Mouse (Mus musculus): Measurements from ENCODE around the gene Gast.

The Gast gene

DNA sequence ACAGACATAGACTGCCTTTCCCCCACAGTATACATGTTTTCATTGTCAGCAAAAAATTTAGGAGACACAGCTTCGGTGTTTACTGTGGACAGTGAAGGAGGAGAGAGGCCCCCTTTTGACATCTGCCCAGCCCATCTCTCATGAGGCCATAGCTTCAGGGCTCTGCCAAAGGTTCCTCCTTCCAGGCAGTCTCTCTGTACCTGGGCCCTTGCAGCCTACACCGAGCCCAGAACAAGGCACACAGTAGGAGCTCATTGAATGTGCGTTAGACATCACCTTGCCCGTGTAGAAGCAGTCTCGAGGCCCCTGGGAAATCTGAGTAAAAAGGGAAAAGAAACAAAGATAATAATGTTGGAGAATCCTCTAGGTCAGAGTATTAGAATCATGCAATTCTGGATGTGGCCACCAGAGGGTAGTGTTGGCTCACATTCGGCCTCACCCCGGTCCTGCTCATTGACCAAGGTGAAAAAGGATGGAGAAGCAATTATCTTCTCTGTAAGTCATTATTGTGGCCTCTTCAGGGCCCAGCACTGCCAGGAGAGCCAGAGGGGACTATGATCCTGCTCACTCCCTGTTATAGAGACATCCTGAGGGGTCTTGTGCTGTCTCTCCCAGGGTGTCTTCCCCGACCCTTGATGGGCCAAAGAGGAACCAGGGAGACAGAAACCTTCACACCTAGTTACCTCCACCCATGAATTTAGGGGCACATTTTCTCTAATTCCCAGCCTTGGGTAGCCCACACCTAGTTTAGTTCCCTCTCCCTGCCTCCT is 28.2 kb downstream of the Gast start:
- peak; percentile 74 to 84 for DNase-seq (ENCODE audit: low spot score in 2 of 2)

DNA sequence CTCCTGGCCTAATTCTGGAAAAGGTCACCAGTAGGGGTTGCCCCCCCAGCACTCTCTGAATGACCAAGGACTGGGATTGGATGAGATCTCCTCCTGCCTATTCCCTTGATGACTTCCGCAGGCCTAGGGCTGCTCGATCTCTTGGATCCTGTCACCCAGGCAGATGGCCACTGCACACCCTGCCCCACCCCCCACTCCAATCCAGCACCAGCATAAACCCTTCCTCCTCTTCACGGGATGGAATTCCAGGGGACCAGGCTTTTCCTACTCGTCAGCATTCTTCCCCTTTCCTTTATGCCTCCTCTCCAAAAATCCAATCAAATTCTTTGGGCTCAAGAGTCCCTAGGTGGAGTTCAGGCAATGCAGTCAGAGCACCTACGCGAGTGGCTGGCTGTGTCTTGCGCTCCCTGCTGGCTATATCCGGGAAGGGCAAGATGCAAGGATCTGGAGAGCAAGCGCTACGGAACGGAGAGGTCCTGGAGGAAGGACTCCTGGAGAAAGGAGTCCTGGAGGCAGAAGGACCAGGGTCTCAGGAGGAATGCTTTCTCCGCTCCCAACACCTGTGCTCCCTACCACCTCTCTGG is 28.9 kb downstream of the Gast start:
- DNase-seq (ENCODE audit: low spot score in 2 of 2): peak; percentile 40 to 71

DNA sequence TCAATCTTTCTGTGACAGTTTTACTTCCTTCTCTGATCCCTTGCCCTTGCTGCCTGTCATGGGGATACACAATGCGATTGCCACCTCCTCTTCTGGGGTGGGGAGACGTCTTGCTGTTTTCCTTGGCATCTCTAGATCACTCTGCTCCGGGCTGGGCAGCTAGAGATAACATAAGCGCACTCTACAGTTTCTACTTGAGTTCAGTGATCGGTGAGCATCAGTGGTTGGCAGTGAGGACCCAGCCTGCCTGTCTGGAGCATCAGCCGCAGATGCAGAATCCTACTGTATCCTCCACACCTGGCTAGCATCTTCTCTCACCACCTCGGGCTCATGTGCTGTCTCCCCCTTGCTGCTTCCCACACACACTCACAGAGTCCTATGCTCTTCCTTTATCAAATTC is 34.9 kb downstream of the Gast start:
- DNase-seq (ENCODE audit: low spot score in 2 of 2): no peak

DNA sequence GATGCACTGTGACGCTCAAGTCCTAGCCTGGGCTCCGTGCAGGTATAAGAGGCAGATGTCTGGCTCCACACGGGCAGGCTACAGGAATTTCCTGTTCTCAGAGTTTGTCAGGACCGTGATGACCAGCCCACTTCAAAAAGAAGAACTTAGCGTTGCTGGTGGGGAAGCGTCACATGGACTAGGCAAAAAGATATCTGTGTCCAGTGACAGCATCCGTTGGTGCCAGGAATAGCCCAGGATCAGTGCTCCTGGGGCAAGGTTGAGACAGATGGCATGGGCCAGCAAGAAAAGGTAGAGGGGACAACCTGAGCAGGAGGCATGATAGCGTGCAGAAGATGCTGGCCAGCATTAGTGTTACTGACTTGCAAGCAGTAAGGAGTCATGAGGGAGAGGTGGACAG is 35.6 kb downstream of the Gast start:
- no peak for DNase-seq (ENCODE audit: low spot score in 2 of 2)

DNA sequence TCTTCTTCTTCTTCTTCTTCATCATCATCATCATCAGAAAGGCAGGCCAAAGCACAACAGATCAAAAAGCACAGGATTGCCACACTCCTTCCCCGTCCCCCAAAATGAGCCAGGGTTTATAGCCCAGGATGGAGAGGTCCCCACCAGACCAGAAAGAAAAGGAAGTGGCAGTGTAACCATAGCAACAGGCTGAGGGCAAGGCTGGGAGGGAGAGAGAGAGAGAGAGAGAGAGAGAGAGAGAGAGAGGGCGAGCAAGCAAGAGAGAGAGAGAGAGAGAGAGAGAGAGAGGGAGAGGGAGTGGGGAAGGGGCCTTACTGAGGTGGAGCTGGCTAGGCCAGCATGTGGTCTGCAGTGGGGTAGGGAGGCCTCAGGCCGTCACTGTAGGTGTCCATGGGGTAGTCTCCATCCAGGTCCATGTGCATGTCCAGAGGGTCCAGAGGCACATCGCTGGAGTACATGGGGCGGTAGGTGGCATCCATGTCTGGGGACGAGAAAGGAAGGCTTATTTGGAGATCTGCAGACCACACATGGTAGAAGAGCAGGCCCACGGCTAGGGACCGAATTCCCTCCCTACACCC is 37.9 kb downstream of the Gast start:
- no peak for DNase-seq (ENCODE audit: low spot score in 2 of 2)

DNA sequence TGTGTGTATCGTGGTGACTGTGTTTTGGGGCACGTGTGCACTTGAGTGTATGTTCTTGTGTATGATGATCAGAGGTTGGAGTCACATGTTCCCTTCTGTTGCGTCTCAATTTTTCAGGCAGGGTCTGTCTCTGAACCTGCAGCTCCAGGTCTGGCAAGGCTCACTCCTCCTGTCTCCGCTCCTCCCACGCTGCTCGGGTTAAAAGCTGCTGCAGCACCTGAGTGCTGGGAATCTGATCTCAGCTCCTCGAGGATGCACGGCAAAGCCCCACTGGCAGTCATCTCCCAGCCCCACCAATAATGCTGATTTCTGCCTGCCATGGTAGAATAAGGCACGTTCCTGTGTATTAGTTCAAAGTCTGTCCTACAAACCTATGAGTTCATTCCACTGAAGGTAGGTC is 40.9 kb downstream of the Gast start:
- DNase-seq (ENCODE audit: low spot score in 2 of 2): no peak

DNA sequence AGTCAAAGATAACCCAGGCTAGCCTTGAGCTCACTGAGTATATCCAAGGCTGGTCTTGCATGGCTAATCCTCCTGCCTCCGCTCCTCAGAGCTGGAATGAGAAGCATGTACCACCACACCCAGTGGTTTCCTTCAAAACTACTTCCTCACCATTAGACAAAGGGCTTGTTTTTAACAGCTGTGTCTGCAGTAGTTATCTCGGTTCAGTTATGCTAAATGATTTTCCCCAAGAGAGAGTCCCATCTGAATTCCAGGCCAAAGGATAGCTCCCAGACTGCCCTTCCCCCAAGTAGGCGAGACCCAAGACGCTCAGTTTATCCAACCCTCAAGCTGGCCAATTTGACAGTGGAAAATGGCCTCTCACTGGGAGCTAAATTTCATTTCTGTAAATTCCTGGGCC is 41.8 kb downstream of the Gast start:
- no peak for DNase-seq (ENCODE audit: low spot score in 2 of 2)

DNA sequence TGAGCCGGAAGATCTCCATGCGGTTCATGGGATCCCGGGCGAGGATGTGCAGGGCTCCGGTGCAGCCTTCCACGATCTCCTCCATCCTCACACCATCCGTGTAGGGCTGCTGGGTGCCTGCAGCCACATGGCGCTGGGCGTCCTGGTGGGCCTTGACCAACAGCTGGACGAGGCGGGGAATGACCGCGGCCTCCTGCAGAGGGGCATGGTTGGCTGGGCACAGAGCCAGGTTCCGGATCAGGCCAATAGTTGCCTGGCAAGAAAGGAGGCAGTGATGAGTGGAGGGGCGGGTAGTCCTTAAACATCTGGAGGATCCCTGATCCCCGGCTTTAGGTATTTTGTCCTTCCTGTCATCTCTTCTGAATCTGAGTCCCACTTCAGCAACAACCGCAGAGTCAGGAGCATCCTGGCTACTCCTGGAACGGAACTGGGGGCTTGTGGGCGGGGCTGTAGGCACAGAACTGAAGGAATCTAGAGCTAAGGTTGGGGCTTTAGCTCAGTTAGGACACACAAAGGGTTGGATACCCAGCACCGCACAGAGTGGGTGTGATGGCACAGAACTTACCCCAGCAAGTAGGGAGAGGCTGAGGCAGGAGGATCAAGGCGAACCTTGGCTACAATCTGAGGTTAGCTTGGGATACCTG is 42.7 kb downstream of the Gast start:
- no peak for DNase-seq (ENCODE audit: low spot score in 2 of 2)

DNA sequence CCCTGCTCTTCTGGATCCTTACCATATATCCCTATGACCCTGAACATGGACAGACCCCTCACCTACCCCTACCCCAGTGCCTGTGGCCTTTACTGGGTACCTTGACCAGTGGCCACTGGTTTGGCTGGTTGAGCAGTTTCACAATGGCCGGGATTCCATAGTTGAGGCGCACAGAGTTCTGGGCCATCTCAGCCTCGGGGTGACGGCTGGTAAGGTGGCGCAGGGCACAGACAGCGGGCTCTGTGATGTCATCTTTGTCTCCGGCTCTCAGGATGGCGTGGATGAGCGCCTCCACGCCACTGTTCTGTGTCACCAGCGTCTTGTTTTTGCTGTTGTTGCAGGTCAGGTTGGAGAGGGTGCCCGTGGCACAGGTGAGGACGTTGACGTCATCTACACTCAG is 43.8 kb downstream of the Gast start:
- no peak for DNase-seq (ENCODE audit: low spot score in 2 of 2)

DNA sequence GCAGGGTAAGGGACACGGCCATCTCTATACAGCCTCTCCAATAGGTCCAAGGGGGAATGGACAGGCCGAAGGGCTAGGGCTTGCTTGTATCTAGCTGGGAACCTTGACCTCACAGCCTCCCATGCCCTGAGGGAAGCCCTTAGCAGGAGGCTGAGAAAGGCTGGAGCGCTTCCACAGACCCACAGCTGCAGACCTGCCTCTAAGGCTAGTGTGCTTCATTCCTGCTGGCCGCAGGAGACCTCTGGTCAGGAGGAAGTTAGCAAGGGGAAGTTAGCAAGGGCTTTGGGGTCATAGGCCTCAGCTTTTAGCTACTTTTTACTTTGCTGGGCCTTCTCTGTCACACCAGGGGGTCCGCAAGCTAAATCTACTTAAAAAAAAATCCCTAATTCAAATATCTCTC is 44.2 kb downstream of the Gast start:
- no peak for DNase-seq (ENCODE audit: low spot score in 2 of 2)

DNA sequence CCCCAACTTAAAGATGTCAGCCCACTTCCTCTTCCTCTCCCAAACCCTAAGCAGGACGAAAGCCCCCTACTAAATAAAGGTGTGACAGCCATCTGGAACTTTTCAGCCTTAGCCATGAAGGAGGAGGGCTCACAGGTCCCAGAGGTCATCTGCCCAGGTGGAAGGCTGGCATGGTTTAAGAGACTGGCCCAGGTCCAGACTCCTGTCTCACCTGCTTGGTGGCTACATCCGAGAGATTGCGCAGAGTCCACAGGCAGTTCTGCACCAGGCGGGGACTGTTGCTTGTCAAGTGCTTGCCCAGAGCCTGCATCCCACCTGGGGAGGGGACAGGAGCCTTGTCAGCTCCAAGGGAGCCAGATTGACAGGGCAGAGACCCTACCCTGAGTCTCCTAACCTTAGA is 45.1 kb downstream of the Gast start:
- DNase-seq (ENCODE audit: low spot score in 2 of 2): no peak

DNA sequence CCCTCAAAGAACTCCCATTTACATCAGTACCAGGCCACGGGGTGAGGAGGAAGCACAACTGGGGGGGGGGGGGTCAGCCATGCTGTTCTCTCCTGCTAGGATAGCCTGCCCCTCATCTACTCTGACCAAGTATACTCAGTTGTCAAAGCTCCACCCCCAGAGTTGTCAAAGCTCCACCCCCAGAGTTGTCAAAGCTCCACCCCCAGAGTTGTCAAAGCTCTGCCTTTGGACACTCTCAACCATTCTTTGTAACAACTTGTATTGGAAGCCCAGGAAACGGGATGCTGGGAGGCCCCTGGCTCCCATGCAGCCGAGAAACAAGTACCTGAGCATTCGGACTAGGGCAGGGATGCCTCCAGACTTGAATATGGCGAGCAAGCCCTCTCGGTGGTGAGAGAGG is 48.5 kb downstream of the Gast start:
- no peak for DNase-seq (ENCODE audit: low spot score in 2 of 2)

DNA sequence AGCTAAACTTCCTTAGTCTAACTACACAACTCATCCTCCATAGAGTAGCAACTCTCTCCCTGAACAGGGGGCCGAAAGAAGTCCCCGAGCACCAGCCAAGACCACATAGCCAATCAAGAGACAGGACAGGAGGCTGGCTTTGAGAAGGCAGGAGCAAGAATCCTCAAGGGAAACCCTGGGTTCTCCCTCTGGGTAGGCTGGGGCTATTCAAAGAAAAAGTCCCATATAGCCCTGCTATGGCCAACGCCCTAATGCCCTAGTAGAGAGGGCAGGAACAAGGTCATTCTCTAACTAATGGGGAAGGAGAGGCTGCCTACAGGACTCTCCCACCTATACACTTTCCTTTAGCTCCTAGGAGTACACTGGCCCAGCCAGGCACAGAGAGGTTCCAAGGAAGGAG is 50.8 kb downstream of the Gast start:
- DNase-seq (ENCODE audit: low spot score in 2 of 2): no peak

DNA sequence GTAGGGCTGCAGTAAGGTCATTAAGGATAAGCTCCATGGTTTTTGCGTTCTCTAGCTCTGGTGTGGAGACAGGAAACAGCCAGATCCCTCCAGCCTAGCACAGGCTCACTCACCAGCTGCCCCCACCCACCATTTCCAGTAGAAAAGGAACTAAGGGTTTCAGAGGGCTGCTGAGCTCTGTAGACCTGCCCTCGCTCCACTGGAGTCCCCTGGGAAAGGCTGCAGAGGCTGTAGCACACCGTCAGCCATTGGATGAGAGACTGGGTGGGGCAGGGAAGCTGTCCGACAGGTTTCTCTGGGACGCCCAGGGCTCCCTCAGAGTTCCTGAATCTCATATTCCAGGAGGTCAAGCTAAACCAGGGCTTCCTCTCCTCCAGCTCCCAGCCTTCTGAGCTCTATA is 52.4 kb downstream of the Gast start:
- DNase-seq (ENCODE audit: low spot score in 2 of 2): no peak

Data from spleen, postnatal 10 days (tissue).